ENCODE assay signal across 17 mouse cellular contexts in the genomic region with DNA sequence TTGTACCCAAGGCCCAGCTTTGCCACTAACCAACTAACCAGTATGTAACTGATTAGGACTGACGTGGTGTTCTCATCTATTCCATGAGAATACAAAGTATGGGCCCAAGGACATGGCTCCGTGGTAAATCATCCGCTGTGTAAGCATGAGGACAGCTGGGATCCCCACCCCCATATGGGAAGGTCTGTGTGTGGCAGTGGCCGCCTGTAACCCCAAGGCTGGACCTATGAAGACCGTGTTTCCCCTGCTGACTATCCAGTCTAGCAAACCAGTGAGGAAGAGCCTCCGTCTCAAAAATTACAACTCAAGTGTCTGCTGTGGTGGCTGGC. TPM values are rescaled to one million over a fixed set of nuclear protein-coding genes. Genes with fewer than 3 reads are reported as not detected.
DNase-seq lines count a peak whose midpoint lies in the region; ATAC-seq and TF ChIP-seq lines count a peak whose summit lies in the region.
"Had no signal": no experiment of that assay in that cellular context is flagged by ENCODE, and none has a peak within 500 bp of the region (broad histone marks: within the 10 kb centered on the region; RNA-seq: fewer than 3 reads in every experiment).

No protein-coding gene starts in this region.

- H3K27ac ChIP-seq in liver, embryonic 13.5 days = peak overlapping the region; percentile 64; the same call in 1 of the 2 replicates
- H3K27ac ChIP-seq in intestine, embryonic 16.5 days (ENCODE audit: low read length) = no peak overlapping the region
- H3K27ac ChIP-seq in stomach, embryonic 16.5 days (ENCODE audit: low read length) = 0 out of 2 replicates have a peak overlapping the region, but pooled peaks have one; percentile 9
- no peak overlapping the region for H3K27ac ChIP-seq in midbrain, postnatal 0 days (ENCODE audit: low read depth, low read length)
- H3K27ac ChIP-seq: forebrain, embryonic 13.5 days; limb, embryonic 15.5 days; midbrain, embryonic 12.5 days had no signal

- H3K27me3 ChIP-seq in liver, embryonic 13.5 days = no peaks in the 10 kb centered on the region
- H3K27me3 ChIP-seq in intestine, embryonic 16.5 days (replicated peaks; ENCODE audit: control insufficient read depth, insufficient read depth, low read length) = no peaks in the 10 kb centered on the region
- no peaks in the 10 kb centered on the region for H3K27me3 ChIP-seq in stomach, embryonic 16.5 days (ENCODE audit: control insufficient read depth, insufficient read depth, low read length)
- no peaks in the 10 kb centered on the region for H3K27me3 ChIP-seq in midbrain, postnatal 0 days (ENCODE audit: insufficient read depth, low read length)
- H3K27me3 ChIP-seq: forebrain, embryonic 13.5 days; heart, embryonic 12.5 days; limb, embryonic 15.5 days; midbrain, embryonic 12.5 days had no signal

- ATAC-seq in liver, embryonic 13.5 days (ENCODE audit: low read depth) = no peak
- ATAC-seq in intestine, embryonic 16.5 days = peak; percentile 31; the same call in 1 of the 2 replicates
- peak; percentile 30; the same call in 1 of the 2 replicates for ATAC-seq in stomach, embryonic 16.5 days (ENCODE audit: insufficient read depth, low FRiP score)
- no peak for ATAC-seq in midbrain, postnatal 0 days (ENCODE audit: low FRiP score)
- no peak for ATAC-seq in erythroid progenitor cell, adult 5-6 weeks (replicated peaks; ENCODE audit: low FRiP score, poor library complexity, severe bottlenecking)
- ATAC-seq: forebrain, embryonic 13.5 days had no signal

- H3K4me2 ChIP-seq in liver, embryonic 13.5 days = no peak overlapping the region
- H3K4me2 ChIP-seq in intestine, embryonic 16.5 days (ENCODE audit: low read depth, low read length) = no peak overlapping the region
- H3K4me2 ChIP-seq in stomach, embryonic 16.5 days (ENCODE audit: low read depth, low read length) = no peak overlapping the region
- no peak overlapping the region for H3K4me2 ChIP-seq in midbrain, postnatal 0 days (ENCODE audit: low read depth, low read length, poor library complexity, severe bottlenecking)
- H3K4me2 ChIP-seq: forebrain, embryonic 13.5 days; heart, embryonic 12.5 days; limb, embryonic 15.5 days; midbrain, embryonic 12.5 days had no signal

- H3K4me3 ChIP-seq in liver, embryonic 13.5 days (replicated peaks) = no peak overlapping the region
- no peak overlapping the region for H3K4me3 ChIP-seq in intestine, embryonic 16.5 days (ENCODE audit: low read length)
- no peak overlapping the region for H3K4me3 ChIP-seq in stomach, embryonic 16.5 days (replicated peaks; ENCODE audit: low read length)
- H3K4me3 ChIP-seq in midbrain, postnatal 0 days (ENCODE audit: low read depth, low read length) = no peak overlapping the region
- H3K4me3 ChIP-seq: forebrain, embryonic 13.5 days; heart, embryonic 12.5 days; limb, embryonic 15.5 days; midbrain, embryonic 12.5 days had no signal

- H3K36me3 ChIP-seq in liver, embryonic 13.5 days = no peaks in the 10 kb centered on the region
- no peaks in the 10 kb centered on the region for H3K36me3 ChIP-seq in intestine, embryonic 16.5 days (ENCODE audit: control insufficient read depth, insufficient read depth, low read length)
- H3K36me3 ChIP-seq in stomach, embryonic 16.5 days (ENCODE audit: control insufficient read depth, insufficient read depth, low read length) = no peaks in the 10 kb centered on the region
- H3K36me3 ChIP-seq in midbrain, postnatal 0 days (ENCODE audit: insufficient read depth, low read length) = no peaks in the 10 kb centered on the region
- H3K36me3 ChIP-seq: heart, embryonic 12.5 days; limb, embryonic 15.5 days; midbrain, embryonic 12.5 days had no signal

- no peak for DNase-seq in liver, embryonic 13.5 days
- no peak for DNase-seq in liver
- peak; percentile 56 for DNase-seq in adrenal gland, postnatal 10 days
- DNase-seq in midbrain, postnatal 0 days (ENCODE audit: low spot score) = no peak
- DNase-seq: cerebellum, adult 18-20 months; cerebellum, postnatal 14 days; heart, postnatal 10 days; kidney, adult 2 months; left cerebral cortex, postnatal 4 days; thymus, postnatal 25 days had no signal

- H3K9me3 ChIP-seq in liver, embryonic 13.5 days (replicated peaks) = no peaks in the 10 kb centered on the region
- H3K9me3 ChIP-seq in intestine, embryonic 16.5 days (ENCODE audit: control insufficient read depth, low read length) = no peaks in the 10 kb centered on the region
- H3K9me3 ChIP-seq in stomach, embryonic 16.5 days (replicated peaks; ENCODE audit: control insufficient read depth, low read length) = no peaks in the 10 kb centered on the region
- H3K9me3 ChIP-seq in midbrain, postnatal 0 days (ENCODE audit: low read length) = no peaks in the 10 kb centered on the region
- H3K9me3 ChIP-seq: limb, embryonic 15.5 days; midbrain, embryonic 12.5 days had no signal

- WGBS in liver, embryonic 13.5 days (ENCODE audit: insufficient replicate concordance) = 64% methylated on average over 6 of the region's 6 CpGs
- WGBS in intestine, embryonic 16.5 days = 56% methylated on average over 6 of the region's 6 CpGs
- WGBS in stomach, embryonic 16.5 days = 69% methylated on average over 6 of the region's 6 CpGs
- 80% methylated on average over 6 of the region's 6 CpGs for WGBS in midbrain, postnatal 0 days

- TF ChIP-seq CTCF in midbrain, postnatal 0 days (IDR thresholded peaks at IDR 0.05) = no peak

- no peak overlapping the region for H3K9ac ChIP-seq in liver, embryonic 13.5 days
- H3K9ac ChIP-seq in intestine, embryonic 16.5 days (ENCODE audit: low read depth, low read length) = no peak overlapping the region
- no peak overlapping the region for H3K9ac ChIP-seq in stomach, embryonic 16.5 days (ENCODE audit: low read length)
- no peak overlapping the region for H3K9ac ChIP-seq in midbrain, postnatal 0 days (replicated peaks; ENCODE audit: low read length, poor library complexity, severe bottlenecking)
- H3K9ac ChIP-seq: forebrain, embryonic 13.5 days; heart, embryonic 12.5 days; limb, embryonic 15.5 days; midbrain, embryonic 12.5 days had no signal

- H3K4me1 ChIP-seq in liver, embryonic 13.5 days (replicated peaks) = peaks cover 46% of the 10 kb centered on the region
- peaks cover 9% of the 10 kb centered on the region; the same call in 1 of the 2 replicates for H3K4me1 ChIP-seq in intestine, embryonic 16.5 days (ENCODE audit: control insufficient read depth, insufficient read depth, low read length)
- peaks cover 15% of the 10 kb centered on the region for H3K4me1 ChIP-seq in stomach, embryonic 16.5 days (ENCODE audit: control insufficient read depth, insufficient read depth, low read length)
- H3K4me1 ChIP-seq in midbrain, postnatal 0 days (ENCODE audit: insufficient read depth, low read length) = no peaks in the 10 kb centered on the region
- H3K4me1 ChIP-seq: forebrain, embryonic 13.5 days had no signal

RNA-seq across cellular contexts. Expression of gene Kif3b, which starts 16.3 kb away (rescaled TPM):
- 1.8 and 2.2 TPM in 2 replicates for polyA plus RNA-seq in liver, embryonic 13.5 days (2015; fragmentation: Nextera tagmentation; extraction: Ambion mirVana)
- total RNA-seq in adrenal gland, postnatal 10 days (2021) = 10 to 100 TPM; 18.6 to 20.2 TPM
- 8.2 and 8.3 TPM in 2 replicates for polyA plus RNA-seq in intestine, embryonic 16.5 days (2015; fragmentation: Nextera tagmentation; extraction: Ambion mirVana)
- 6.7 TPM in 2 replicates for polyA plus RNA-seq in stomach, embryonic 16.5 days (2015; fragmentation: Nextera tagmentation; extraction: Ambion mirVana)
- 49.5 and 57.3 TPM in 2 replicates for total RNA-seq in midbrain, postnatal 0 days (2014; rRNA removed)
- polyA plus RNA-seq in midbrain, postnatal 0 days (2015; fragmentation: Nextera tagmentation; extraction: Ambion mirVana) = 19.9 and 20.6 TPM in 2 replicates
- 2.5 and 3.2 TPM in 2 replicates for total RNA-seq in erythroid progenitor cell, adult 5-6 weeks (2015; ENCODE audit: low replicate concordance)
- total RNA-seq in erythroid progenitor cell, adult 5-6 weeks (2017; ENCODE audit: low replicate concordance) = 1.4 and 4.9 TPM in 2 replicates

RNA-seq across cellular contexts. Expression of gene Pofut1, which starts 33.5 kb away (rescaled TPM):
- polyA plus RNA-seq in liver, embryonic 13.5 days (2015; fragmentation: Nextera tagmentation; extraction: Ambion mirVana) = 3.3 and 3.5 TPM in 2 replicates
- 10 to 100 TPM; 24.2 to 38.0 TPM for total RNA-seq in adrenal gland, postnatal 10 days (2021)
- polyA plus RNA-seq in intestine, embryonic 16.5 days (2015; fragmentation: Nextera tagmentation; extraction: Ambion mirVana) = 13.3 and 13.5 TPM in 2 replicates
- polyA plus RNA-seq in stomach, embryonic 16.5 days (2015; fragmentation: Nextera tagmentation; extraction: Ambion mirVana) = 6.7 and 8.2 TPM in 2 replicates
- 18.8 and 24.2 TPM in 2 replicates for total RNA-seq in midbrain, postnatal 0 days (2014; rRNA removed)
- 3.2 and 4.6 TPM in 2 replicates for polyA plus RNA-seq in midbrain, postnatal 0 days (2015; fragmentation: Nextera tagmentation; extraction: Ambion mirVana)
- 15.5 and 19.8 TPM in 2 replicates for total RNA-seq in erythroid progenitor cell, adult 5-6 weeks (2015; ENCODE audit: low replicate concordance)
- 25.9 and 30.4 TPM in 2 replicates for total RNA-seq in erythroid progenitor cell, adult 5-6 weeks (2017; ENCODE audit: low replicate concordance)

RNA-seq across cellular contexts. Expression of gene Plagl2, which starts 33.7 kb away (rescaled TPM):
- polyA plus RNA-seq in liver, embryonic 13.5 days (2015; fragmentation: Nextera tagmentation; extraction: Ambion mirVana) = 13.6 and 19.5 TPM in 2 replicates
- 10 to 100 TPM in 1 of 2 experiments, 1 to 10 TPM in 1; 8.5 to 11.8 TPM for total RNA-seq in adrenal gland, postnatal 10 days (2021)
- polyA plus RNA-seq in intestine, embryonic 16.5 days (2015; fragmentation: Nextera tagmentation; extraction: Ambion mirVana) = 53.5 and 67.5 TPM in 2 replicates
- polyA plus RNA-seq in stomach, embryonic 16.5 days (2015; fragmentation: Nextera tagmentation; extraction: Ambion mirVana) = 19.6 and 21.8 TPM in 2 replicates
- 6.5 and 7.0 TPM in 2 replicates for total RNA-seq in midbrain, postnatal 0 days (2014; rRNA removed)
- 2.5 and 2.9 TPM in 2 replicates for polyA plus RNA-seq in midbrain, postnatal 0 days (2015; fragmentation: Nextera tagmentation; extraction: Ambion mirVana)
- total RNA-seq in erythroid progenitor cell, adult 5-6 weeks (2015; ENCODE audit: low replicate concordance) = 60.9 and 85.5 TPM in 2 replicates
- total RNA-seq in erythroid progenitor cell, adult 5-6 weeks (2017; ENCODE audit: low replicate concordance) = 20.6 and 25.8 TPM in 2 replicates

RNA-seq across cellular contexts. Expression of gene Tspyl3, which starts 49.6 kb away (rescaled TPM):
- polyA plus RNA-seq in liver, embryonic 13.5 days (2015; fragmentation: Nextera tagmentation; extraction: Ambion mirVana) = 3.0 and 3.1 TPM in 2 replicates
- total RNA-seq in adrenal gland, postnatal 10 days (2021) = 1 to 10 TPM; 4.2 to 5.5 TPM
- polyA plus RNA-seq in intestine, embryonic 16.5 days (2015; fragmentation: Nextera tagmentation; extraction: Ambion mirVana) = 10.7 and 11.4 TPM in 2 replicates
- polyA plus RNA-seq in stomach, embryonic 16.5 days (2015; fragmentation: Nextera tagmentation; extraction: Ambion mirVana) = 9.2 and 9.9 TPM in 2 replicates
- total RNA-seq in midbrain, postnatal 0 days (2014; rRNA removed) = 30.1 and 38.8 TPM in 2 replicates
- polyA plus RNA-seq in midbrain, postnatal 0 days (2015; fragmentation: Nextera tagmentation; extraction: Ambion mirVana) = 54.7 and 59.4 TPM in 2 replicates
- 9.6 TPM in 1 of 2 replicates, not detected in the other for total RNA-seq in erythroid progenitor cell, adult 5-6 weeks (2015; ENCODE audit: low replicate concordance)
- total RNA-seq in erythroid progenitor cell, adult 5-6 weeks (2017; ENCODE audit: low replicate concordance) = 0.77 TPM in 1 of 2 replicates, not detected in the other

Comparison
In these comparisons a context has a peak if more than half of its experiments do, and no peak if none do; other contexts are left out.
1. ATAC-seq: peak in intestine, embryonic 16.5 days (single experiment) and stomach, embryonic 16.5 days (single experiment); none in liver, embryonic 13.5 days (single experiment), midbrain, postnatal 0 days (single experiment) and erythroid progenitor cell, adult 5-6 weeks (single experiment).
2. H3K27ac ChIP-seq: peak in liver, embryonic 13.5 days (single experiment) and stomach, embryonic 16.5 days (single experiment); none in intestine, embryonic 16.5 days (single experiment) and midbrain, postnatal 0 days (single experiment).